Mouse (Mus musculus) left cerebral cortex, postnatal 14 days (tissue): ENCODE results near the gene Ccdc60. TPM values are rescaled to one million over a fixed set of nuclear protein-coding genes. Genes with fewer than 3 reads are reported as not detected.

Experiments
- DNase-seq, 2 experiments: peaks; one replicate each; pipeline ENCODE4 v3.0.0; 2021 to 2022; ENCODE audit warnings: low spot score in 2 of 2, mixed read lengths in 1 of 2
- intact Hi-C: fragments of 180-260 bp; cut with DNase I; formaldehyde crosslinking; loops from one replicate; pipeline ENCODE4 v1.15.1; 2025
- total RNA-seq, 2 experiments: library from RNA; stranded (reverse); gene quantifications; 2 replicates each; pipeline ENCODE4 v1.2.3; 2021

The Ccdc60 gene
- total RNA-seq, 2 experiments from 2014 or later: 0.26 to 0.30 TPM

GRCm38 (mm10) chr5:116274818-116275217 lies 14.0 kb downstream of the Ccdc60 start:
- intact Hi-C loops: no loop called here

GRCm38 (mm10) chr5:116274365-116274764 lies 14.4 kb downstream of the Ccdc60 start:
- intact Hi-C loops: no loop called here
- DNase-seq: no peak

More at GRCm38 (mm10) chr5:116274818-116275217, 14.0 kb downstream of the Ccdc60 start:
- no peak for DNase-seq

GRCm38 (mm10) chr5:116271511-116272227 lies 17.1 kb downstream of the Ccdc60 start:
- no peak for DNase-seq
- intact Hi-C loops: no loop called here

GRCm38 (mm10) chr5:116269212-116270145 lies 19.3 kb downstream of the Ccdc60 start:
- intact Hi-C loops: no loop called here
- DNase-seq: no peak

GRCm38 (mm10) chr5:116262689-116263088 lies 26.1 kb downstream of the Ccdc60 start:
- intact Hi-C loops: no loop called here
- DNase-seq: no peak

GRCm38 (mm10) chr5:116261944-116262343 lies 26.8 kb downstream of the Ccdc60 start:
- intact Hi-C loops: no loop called here
- no peak for DNase-seq

- intact Hi-C loops: no loop called here
- no peak for DNase-seq
Measured at GRCm38 (mm10) chr5:116260356-116260755, 28.4 kb downstream of the Ccdc60 start.

GRCm38 (mm10) chr5:116258321-116258860 lies 30.4 kb downstream of the Ccdc60 start:
- intact Hi-C loops: no loop called here
- DNase-seq: no peak

GRCm38 (mm10) chr5:116253914-116254313 lies 34.9 kb downstream of the Ccdc60 start:
- DNase-seq: no peak

GRCm38 (mm10) chr5:116252186-116252585 lies 36.6 kb downstream of the Ccdc60 start:
- intact Hi-C loops: no loop called here

More at GRCm38 (mm10) chr5:116253914-116254313, 34.9 kb downstream of the Ccdc60 start:
- intact Hi-C loops: no loop called here

GRCm38 (mm10) chr5:116246642-116247041 lies 42.1 kb downstream of the Ccdc60 start:
- DNase-seq: no peak

More at GRCm38 (mm10) chr5:116252186-116252585, 36.6 kb downstream of the Ccdc60 start:
- no peak for DNase-seq

GRCm38 (mm10) chr5:116244476-116244875 lies 44.3 kb downstream of the Ccdc60 start:
- DNase-seq: no peak
- intact Hi-C loops: no loop called here

More at GRCm38 (mm10) chr5:116246642-116247041, 42.1 kb downstream of the Ccdc60 start:
- intact Hi-C loops: no loop called here

- DNase-seq: no peak
- intact Hi-C loops: no loop called here
Measured at GRCm38 (mm10) chr5:116243622-116244021, 45.2 kb downstream of the Ccdc60 start.

GRCm38 (mm10) chr5:116231841-116232643 lies 56.7 kb downstream of the Ccdc60 start:
- peak; percentile 57 to 75 for DNase-seq
- intact Hi-C loops: loop anchor here (2.0 to 5.0 kb wide), 3 partner anchors 220 to 361 kb away; no protein-coding TSS in a partner anchor

GRCm38 (mm10) chr5:116228414-116228813 lies 60.4 kb downstream of the Ccdc60 start:
- DNase-seq: no peak
- intact Hi-C loops: no loop called here

- DNase-seq: no peak
- intact Hi-C loops: no loop called here
Measured at GRCm38 (mm10) chr5:116224023-116224422, 64.8 kb downstream of the Ccdc60 start.

- DNase-seq: no peak
- intact Hi-C loops: no loop called here
Measured at GRCm38 (mm10) chr5:116221916-116222315, 66.9 kb downstream of the Ccdc60 start.

- intact Hi-C loops: no loop called here
- DNase-seq: no peak
Measured at GRCm38 (mm10) chr5:116219288-116219687, 69.5 kb downstream of the Ccdc60 start.

GRCm38 (mm10) chr5:116212706-116213105 lies 76.1 kb downstream of the Ccdc60 start:
- no peak for DNase-seq

More at GRCm38 (mm10) chr5:116212706-116213105, 76.1 kb downstream of the Ccdc60 start:
- intact Hi-C loops: no loop called here
